Mouse (Mus musculus) midbrain, postnatal 0 days (tissue): ENCODE data around the gene Ccng2. TPM values are rescaled to one million over a fixed set of nuclear protein-coding genes. Genes with fewer than 3 reads are reported as not detected.

Experiments used
- ATAC-seq: fragments of 200-750 bp; cut with Nextera tagmentation; 2 replicates; pipeline ENCODE4 v1.8.0; 2017; ENCODE audit warnings: moderate number of reproducible peaks, mild to moderate bottlenecking, moderate TSS enrichment, moderate library complexity; ENCODE audit not compliant: low FRiP score
- DNase-seq: peaks from one replicate; pipeline ENCODE4 v3.0.0-alpha.2; 2015; ENCODE audit warnings: low spot score
- H3K27ac ChIP-seq: fragments of 300-500 bp; sonication (generic); 2 replicates; pipeline ENCODE4 v1.5.1; 2014; ENCODE audit warnings: low read depth, mild to moderate bottlenecking, low read length, mixed read lengths
- H3K27me3 ChIP-seq: fragments of 300-500 bp; sonication (generic); 2 replicates; pipeline ENCODE4 v1.6.1; 2014; ENCODE audit warnings: low read length, control low read depth, mixed read lengths; ENCODE audit not compliant: insufficient read depth
- H3K36me3 ChIP-seq: fragments of 300-500 bp; sonication (generic); 2 replicates; pipeline ENCODE4 v1.6.1; 2014; ENCODE audit warnings: low read length, control low read depth, mixed read lengths; ENCODE audit not compliant: insufficient read depth
- H3K4me1 ChIP-seq: fragments of 300-500 bp; sonication (generic); 2 replicates; pipeline ENCODE4 v1.6.1; 2014; ENCODE audit warnings: mild to moderate bottlenecking, control low read depth, antibody characterized with exemption, low read length, mixed read lengths; ENCODE audit not compliant: insufficient read depth
- H3K4me2 ChIP-seq: fragments of 300-500 bp; sonication (generic); 2 replicates; pipeline ENCODE4 v1.6.1; 2014; ENCODE audit warnings: low read depth, mild to moderate bottlenecking, low read length, mixed read lengths; ENCODE audit not compliant: poor library complexity, severe bottlenecking
- H3K4me3 ChIP-seq: fragments of 300-500 bp; sonication (generic); 2 replicates; pipeline ENCODE4 v1.5.1; 2014; ENCODE audit warnings: low read depth, mild to moderate bottlenecking, low read length, moderate library complexity
- H3K9ac ChIP-seq: fragments of 300-500 bp; sonication (generic); replicated peaks from 2 replicates; pipeline ENCODE4 v1.6.1; 2014; ENCODE audit warnings: mild to moderate bottlenecking, low read length, moderate library complexity, mixed read lengths; ENCODE audit not compliant: poor library complexity, severe bottlenecking
- H3K9me3 ChIP-seq: fragments of 300-500 bp; sonication (generic); 2 replicates; pipeline ENCODE4 v1.6.1; 2016; ENCODE audit warnings: low read length, control low read depth
- CTCF ChIP-seq: IDR thresholded peaks from 2 replicates; pipeline ENCODE4 v1.5.1; 2016; ENCODE audit warnings: antibody characterized with exemption, mild to moderate bottlenecking
- WGBS: fragments of 180-500 bp; shearing (Covaris S2); extraction: QIAGEN DNeasy Blood & Tissue Kit; methylation state at CpG from one replicate; pipeline ENCODE4 v1.1.7; 2014; 5-methylcytosine and 5-hydroxymethylcytosine counted together
- polyA plus RNA-seq: library from polyadenylated mRNA; unstranded; fragments of >200 nt; fragmentation: Nextera tagmentation; extraction: Ambion mirVana; gene quantifications from 2 replicates; pipeline ENCODE4 v1.2.1, GENCODE M21; 2015
- total RNA-seq: library from RNA; depleted of rRNA; stranded (reverse); fragments of >200 nt; gene quantifications from 2 replicates; pipeline ENCODE4 v1.2.3, GENCODE M21; 2014; rRNA removed

The Ccng2 gene
- total and polyA plus RNA-seq, 2 experiments from 2014 or later = 23.5 to 38.2 TPM

GRCm38 (mm10) chr5:93297311-93297710 lies 30.3 kb downstream of the Ccng2 start:
- ATAC-seq = no peak
- H3K36me3 ChIP-seq = no peaks in the 10 kb centered on the region
- H3K27ac ChIP-seq = no peak overlapping the region
- no peak overlapping the region for H3K4me2 ChIP-seq
- no peaks in the 10 kb centered on the region for H3K9me3 ChIP-seq
- no peaks in the 10 kb centered on the region for H3K27me3 ChIP-seq
- H3K9ac ChIP-seq = no peak overlapping the region
- 87% methylated on average over 3 of the region's 3 CpGs for WGBS
- no peak for DNase-seq
- H3K4me1 ChIP-seq = no peaks in the 10 kb centered on the region
- H3K4me3 ChIP-seq = no peak overlapping the region
- TF ChIP-seq CTCF = no peak

DNA sequence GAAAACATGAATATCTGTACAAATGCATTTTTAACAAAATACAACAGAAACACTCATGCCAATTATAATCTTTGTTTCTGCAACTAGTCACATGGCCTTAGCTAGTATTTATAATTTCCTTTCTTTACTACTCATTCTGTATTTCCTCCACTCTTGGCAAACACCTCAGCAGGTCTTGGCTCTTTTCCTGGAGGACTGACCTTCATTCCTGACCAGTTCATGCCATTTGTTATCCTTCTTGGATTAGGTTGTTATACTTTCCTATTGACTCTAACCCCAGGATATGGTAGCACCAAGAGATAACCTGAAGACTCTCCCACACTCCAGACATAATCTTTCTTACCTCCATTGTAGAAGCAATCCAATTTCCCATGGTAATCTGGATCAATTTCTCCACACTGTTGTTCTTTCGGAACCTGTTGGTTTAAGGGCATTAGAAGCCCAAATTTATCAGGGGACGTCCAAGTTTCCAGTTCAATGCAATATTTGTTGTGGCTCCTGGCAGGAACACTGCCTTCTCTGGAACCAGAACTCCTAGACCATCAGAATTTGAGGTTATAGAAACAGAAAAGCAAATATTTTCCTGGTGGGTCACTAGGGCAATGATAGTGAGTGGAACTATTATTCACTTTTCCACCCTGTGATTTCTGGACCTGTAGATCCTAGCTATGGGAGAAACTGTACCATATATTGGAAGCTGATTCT lies 38.2 kb downstream of the Ccng2 start:
- Histone ChIP-seq H3K36me3 (no peaks in the 10 kb centered on the region), H3K4me3 (no peak overlapping the region), H3K9me3 (no peaks in the 10 kb centered on the region), H3K27ac (no peak overlapping the region), H3K9ac (no peak overlapping the region), H3K4me1 (no peaks in the 10 kb centered on the region), H3K4me2 (no peak overlapping the region), H3K27me3 (no peaks in the 10 kb centered on the region)
- no peak for TF ChIP-seq CTCF
- no peak for ATAC-seq
- DNase-seq = no peak
- 81% methylated on average over 2 of the region's 2 CpGs for WGBS

DNA sequence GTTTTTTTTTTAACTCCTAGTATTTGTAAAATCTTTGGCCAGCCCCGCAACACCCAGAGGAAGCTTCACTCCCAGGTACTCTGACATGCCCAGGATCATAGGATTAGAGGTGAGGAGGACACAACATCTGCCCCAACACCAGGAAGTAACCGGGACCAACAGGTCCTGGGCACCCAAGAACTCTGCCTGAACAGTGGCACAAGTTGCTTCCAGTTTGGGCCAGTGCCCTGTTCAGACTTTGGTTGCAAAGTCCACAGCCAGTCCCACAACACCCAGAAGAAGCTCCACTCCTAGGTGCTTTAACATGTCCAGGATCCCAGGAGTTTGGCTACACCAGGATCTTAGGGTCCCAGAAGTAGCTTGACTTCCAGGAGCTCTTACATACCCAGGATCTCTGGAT lies 41.9 kb downstream of the Ccng2 start:
- Histone ChIP-seq H3K36me3 (no peaks in the 10 kb centered on the region), H3K27me3 (no peaks in the 10 kb centered on the region), H3K4me3 (no peak overlapping the region), H3K4me1 (no peaks in the 10 kb centered on the region), H3K9ac (no peak overlapping the region), H3K4me2 (no peak overlapping the region), H3K9me3 (no peaks in the 10 kb centered on the region), H3K27ac (no peak overlapping the region)
- no peak for DNase-seq
- ATAC-seq = no peak
- WGBS = 88% methylated on average over 2 of the region's 2 CpGs
- TF ChIP-seq CTCF = no peak

DNA sequence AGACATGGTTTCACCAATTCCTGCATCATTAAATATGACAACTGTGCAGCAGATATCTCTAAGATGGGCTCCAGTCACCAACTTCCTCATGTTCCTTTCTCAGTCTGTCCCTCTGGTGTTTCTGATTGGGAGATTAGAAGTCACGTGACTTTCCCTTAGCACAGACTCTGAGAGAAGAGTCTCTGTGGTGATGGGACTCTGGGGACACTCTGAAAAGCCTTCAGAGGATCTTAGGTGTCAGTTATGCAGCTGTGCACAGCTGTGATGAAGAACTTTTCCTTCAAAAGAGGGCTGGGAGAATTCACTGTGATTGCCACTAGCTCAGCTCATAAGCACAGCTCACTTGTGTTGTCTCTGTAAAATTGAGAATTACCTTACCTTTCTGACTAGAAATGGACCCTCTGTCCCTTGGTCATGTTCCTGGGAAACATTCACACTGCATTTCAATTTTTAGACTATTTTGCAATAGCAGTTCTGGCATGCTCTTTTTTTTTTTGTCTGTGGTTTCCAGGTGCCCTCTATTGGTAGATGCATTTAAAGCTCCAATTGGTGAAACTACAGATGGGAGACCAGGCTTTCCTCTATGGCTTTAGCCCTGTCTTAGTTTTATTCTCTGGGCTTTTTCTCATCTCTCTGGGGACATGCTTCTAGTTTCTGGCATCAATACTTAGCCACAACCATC lies 56.4 kb downstream of the Ccng2 start:
- Histone ChIP-seq H3K4me1 (no peaks in the 10 kb centered on the region), H3K9me3 (no peaks in the 10 kb centered on the region), H3K27ac (no peak overlapping the region), H3K27me3 (no peaks in the 10 kb centered on the region), H3K4me3 (no peak overlapping the region), H3K36me3 (no peaks in the 10 kb centered on the region), H3K9ac (no peak overlapping the region), H3K4me2 (no peak overlapping the region)
- peak; percentile 75 for TF ChIP-seq CTCF
- DNase-seq (peak; percentile 34), ATAC-seq (0 out of 2 replicates have a peak, but pooled peaks have one; percentile 27)
- 49% methylated on average over 1 of the region's 1 CpGs for WGBS

Other genes starting within 250 kb of the Ccng2 start
- gene Sowahb, start 222.2 kb upstream of the Ccng2 start, total RNA-seq = 0.14 and 0.16 TPM in 2 replicates
- 0.06 TPM in 1 of 2 replicates, not detected in the other for gene Sowahb, start 222.2 kb upstream of the Ccng2 start, polyA plus RNA-seq
- gene Sept11, start 173.8 kb upstream of the Ccng2 start, total RNA-seq = 95.9 and 100 TPM in 2 replicates
- gene Sept11, start 173.8 kb upstream of the Ccng2 start, polyA plus RNA-seq = 87.7 and 96.0 TPM in 2 replicates
- gene Ccni, start 60.8 kb upstream of the Ccng2 start, total RNA-seq = 260 and 289 TPM in 2 replicates
- 104 and 109 TPM in 2 replicates for gene Ccni, start 60.8 kb upstream of the Ccng2 start, polyA plus RNA-seq
- gene 2010109A12Rik, start 60.7 kb upstream of the Ccng2 start, total RNA-seq = 0.94 TPM in 1 of 2 replicates, not detected in the other
- 0.27 and 0.34 TPM in 2 replicates for gene 2010109A12Rik, start 60.7 kb upstream of the Ccng2 start, polyA plus RNA-seq